In genomic region chr1:71100591-71101368, GRCm38 (mm10) we compare ENCODE assay signal across 8 mouse cellular contexts. TPM values are rescaled to one million over a fixed set of nuclear protein-coding genes. Genes with fewer than 3 reads are reported as not detected.
A peak's percentile ranks its signal among the peaks of the same experiment; 100 is the strongest.
DNase-seq lines count a peak whose midpoint lies in the region; ATAC-seq and TF ChIP-seq lines count a peak whose summit lies in the region.
"Had no signal": no experiment of that assay in that cellular context is flagged by ENCODE, and none has a peak within 500 bp of the region (broad histone marks: within the 10 kb centered on the region; RNA-seq: fewer than 3 reads in every experiment).

No protein-coding gene starts in this region.

- DNase-seq in kidney, postnatal 0 days (ENCODE audit: low spot score): no peak
- DNase-seq in kidney, adult 8-10 months: no peak
- peak; percentile 54 for DNase-seq in A20 (ENCODE audit: low read depth, low spot score)
- no peak for DNase-seq in adrenal gland, postnatal 4 days (ENCODE audit: low spot score in 2 of 2)
- DNase-seq in spleen, postnatal 10 days (ENCODE audit: low spot score in 2 of 2): no peak
- DNase-seq: adrenal gland, adult 8-10 months had no signal

- no peak for TF ChIP-seq CTCF in kidney, postnatal 0 days (IDR thresholded peaks at IDR 0.05; ENCODE audit: low read depth)
- TF ChIP-seq CTCF in ES-Bruce4 (IDR thresholded peaks at IDR 0.05; ENCODE audit: low read depth, low read length): no peak

- no peaks in the 10 kb centered on the region for H3K9me3 ChIP-seq in kidney, postnatal 0 days (replicated peaks; ENCODE audit: low read length)
- 0 out of 2 replicates have a peak, but pooled peaks cover 3% of the 10 kb centered on the region for H3K9me3 ChIP-seq in ES-Bruce4 (replicated peaks; ENCODE audit: control insufficient read depth, insufficient read depth, low read length, poor library complexity, severe bottlenecking)
- no peaks in the 10 kb centered on the region for H3K9me3 ChIP-seq in limb, embryonic 13.5 days

- no peak overlapping the region; the same call in 1 of the 2 replicates for H3K27ac ChIP-seq in kidney, postnatal 0 days
- no peak overlapping the region for H3K27ac ChIP-seq in ES-Bruce4 (ENCODE audit: insufficient read depth, low read length)
- H3K27ac ChIP-seq in limb, embryonic 13.5 days: no peak overlapping the region

- no peak for TF ChIP-seq EP300 in ES-Bruce4 (IDR thresholded peaks at IDR 0.05; ENCODE audit: insufficient read depth, low read depth, low read length)

- 68% methylated on average over 5 of the region's 5 CpGs for WGBS in kidney, postnatal 0 days
- 62% methylated on average over 5 of the region's 5 CpGs for WGBS in limb, embryonic 13.5 days

- H3K4me1 ChIP-seq in kidney, postnatal 0 days (replicated peaks; ENCODE audit: insufficient read depth, low read length): no peaks in the 10 kb centered on the region
- no peaks in the 10 kb centered on the region for H3K4me1 ChIP-seq in ES-Bruce4 (ENCODE audit: control insufficient read depth, insufficient read depth, low read length)
- H3K4me1 ChIP-seq in limb, embryonic 13.5 days: peaks cover 18% of the 10 kb centered on the region

- no peak for TF ChIP-seq POLR2A in ES-Bruce4 (IDR thresholded peaks at IDR 0.05; ENCODE audit: insufficient read depth, low read length)

- no peak for ATAC-seq in kidney, postnatal 0 days (replicated peaks; ENCODE audit: low FRiP score, low read depth)
- ATAC-seq in limb, embryonic 13.5 days (ENCODE audit: low FRiP score, low read depth): no peak

- H3K9ac ChIP-seq in kidney, postnatal 0 days (ENCODE audit: low read depth, low read length): no peak overlapping the region
- peak overlapping the region; percentile 81; the same call in 1 of the 2 replicates for H3K9ac ChIP-seq in ES-Bruce4 (ENCODE audit: low read depth, poor library complexity, severe bottlenecking)
- H3K9ac ChIP-seq in limb, embryonic 13.5 days: no peak overlapping the region

- no peaks in the 10 kb centered on the region for H3K36me3 ChIP-seq in kidney, postnatal 0 days (ENCODE audit: insufficient read depth, low read length)
- peaks cover 6% of the 10 kb centered on the region for H3K36me3 ChIP-seq in ES-Bruce4 (ENCODE audit: control insufficient read depth, insufficient read depth, low read length, poor library complexity, severe bottlenecking)
- H3K36me3 ChIP-seq in limb, embryonic 13.5 days: no peaks in the 10 kb centered on the region

- H3K4me3 ChIP-seq in kidney, postnatal 0 days (replicated peaks; ENCODE audit: low read depth, low read length): no peak overlapping the region
- H3K4me3 ChIP-seq in ES-Bruce4 (ENCODE audit: low read depth, low read length): no peak overlapping the region
- H3K4me3 ChIP-seq in limb, embryonic 13.5 days: no peak overlapping the region

- peak overlapping the region; percentile 16; the same call in 1 of the 2 replicates for H3K4me2 ChIP-seq in kidney, postnatal 0 days (ENCODE audit: low read length)
- peak overlapping the region; percentile 53 for H3K4me2 ChIP-seq in limb, embryonic 13.5 days (replicated peaks)

- H3K27me3 ChIP-seq in kidney, postnatal 0 days (ENCODE audit: insufficient read depth, low read length): no peaks in the 10 kb centered on the region
- no peaks in the 10 kb centered on the region for H3K27me3 ChIP-seq in ES-Bruce4 (ENCODE audit: control insufficient read depth, insufficient read depth, low read length, poor library complexity, severe bottlenecking)
- no peaks in the 10 kb centered on the region for H3K27me3 ChIP-seq in limb, embryonic 13.5 days

RNA-seq across cellular contexts. Expression of gene Bard1, which starts 2.2 kb away (rescaled TPM):
- polyA plus RNA-seq in kidney, postnatal 0 days (2015; fragmentation: Nextera tagmentation; extraction: Ambion mirVana): 1.0 and 1.4 TPM in 2 replicates
- polyA plus RNA-seq in ES-Bruce4 (2011; ENCODE audit: insufficient read depth, insufficient read length, low read depth, missing spikeins): 31.9 and 34.0 TPM in 2 replicates
- 2.4 and 2.7 TPM in 2 replicates for polyA plus RNA-seq in limb, embryonic 13.5 days (2015; fragmentation: Nextera tagmentation; extraction: Ambion mirVana)
- 1 to 10 TPM; 6.5 to 7.3 TPM for total RNA-seq in adrenal gland, postnatal 4 days (2021)
